Mouse (Mus musculus): ENCODE results near the gene Pi16.

DNA sequence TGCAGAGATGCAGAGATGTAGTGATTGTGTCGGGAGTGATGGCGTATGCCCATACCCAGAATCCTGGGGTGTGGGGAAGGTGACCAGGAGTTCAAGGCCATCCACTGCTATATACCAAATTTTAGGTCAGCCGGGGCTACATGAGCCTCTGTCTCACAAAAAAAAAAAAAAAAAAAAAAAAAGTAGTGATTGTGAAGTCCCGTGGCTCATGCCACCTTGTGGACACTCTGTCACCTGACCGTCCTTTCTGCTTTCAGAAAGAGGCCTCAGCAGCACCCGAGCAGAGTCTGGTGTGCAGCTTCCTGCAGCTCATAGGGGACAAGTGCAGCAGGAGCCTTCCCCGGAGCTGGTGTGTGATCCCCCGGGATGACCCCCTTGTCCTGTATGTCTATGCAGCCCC lies 60.6 kb downstream of the Pi16 start:
- TF ChIP-seq CTCF (IDR thresholded peaks at IDR 0.05; ENCODE audit: borderline replicate concordance, control insufficient read depth, extremely low read depth, insufficient read depth, low read length, poor library complexity) (no peak), POLR2A (IDR thresholded peaks at IDR 0.05; ENCODE audit: control insufficient read depth, extremely low read depth, insufficient read depth, low read length, poor library complexity) (no peak)
